Mouse (Mus musculus): ENCODE results near the gene Zfp143. TPM values are rescaled to one million over a fixed set of nuclear protein-coding genes. Genes with fewer than 3 reads are reported as not detected.

Zfp143 gene
- total and polyA plus RNA-seq, 2 experiments from 2014 or later, result 9.6 to 21.0 TPM

DNA sequence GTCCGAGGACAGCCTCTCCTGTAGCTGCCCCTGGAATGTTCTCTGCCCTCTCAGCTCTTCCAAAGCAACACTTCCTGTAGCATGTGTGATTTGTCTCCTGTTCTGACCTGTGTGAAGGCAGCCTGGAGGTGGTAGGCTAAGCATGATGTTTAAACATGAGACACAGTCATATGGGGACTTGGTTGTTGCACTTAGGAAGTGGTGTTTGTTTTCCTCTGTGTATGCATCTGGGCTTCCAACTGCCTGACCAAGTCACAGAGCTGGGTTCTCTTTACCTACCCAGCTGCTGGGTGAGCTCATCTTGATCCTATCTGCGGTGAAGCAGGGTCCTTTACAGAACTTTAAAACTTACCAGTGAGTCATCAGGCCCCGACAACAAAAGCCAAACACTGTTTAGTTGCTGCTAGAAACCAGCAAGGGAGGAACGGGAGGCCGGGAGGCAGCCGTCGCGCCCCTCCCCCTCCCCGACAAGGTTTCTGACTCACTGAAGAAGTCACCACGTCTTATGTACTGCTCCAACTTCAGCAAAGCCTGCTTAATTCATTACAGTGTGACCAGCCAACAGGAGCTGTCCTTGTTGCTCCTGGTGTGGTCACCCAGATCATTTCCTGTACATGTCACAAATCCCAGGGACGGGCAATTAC lies 48.1 kb downstream of the Zfp143 start:
- Histone ChIP-seq H3K9ac (replicated peaks; ENCODE audit: low read depth, low read length) (peak overlapping the region; percentile 24), H3K4me1 (ENCODE audit: control insufficient read depth, insufficient read depth) (peaks cover 20% of the 10 kb centered on the region), H3K9me3 (replicated peaks; ENCODE audit: control insufficient read depth, low read length) (no peaks in the 10 kb centered on the region), H3K36me3 (replicated peaks; ENCODE audit: control insufficient read depth, insufficient read depth, low read length) (no peaks in the 10 kb centered on the region), H3K4me2 (ENCODE audit: low read depth, low read length) (peak overlapping the region; percentile 32), H3K27ac (ENCODE audit: low read depth) (peak overlapping the region; percentile 86), H3K27me3 (ENCODE audit: control insufficient read depth, insufficient read depth, low read length) (no peaks in the 10 kb centered on the region), H3K4me3 (ENCODE audit: low read depth, low read length) (peak overlapping the region; percentile 5; the same call in 1 of the 2 replicates)
- 7% methylated on average over 11 of the region's 11 CpGs for WGBS
- TF ChIP-seq CTCF (IDR thresholded peaks at IDR 0.05; ENCODE audit: low read depth), result no peak
- no peak for TF ChIP-seq EP300 (IDR thresholded peaks at IDR 0.05; ENCODE audit: low read depth)
- DNase-seq (ENCODE audit: low spot score), result peak; percentile 76
- ATAC-seq (ENCODE audit: insufficient read depth, low read depth), result peak; percentile 82

DNA sequence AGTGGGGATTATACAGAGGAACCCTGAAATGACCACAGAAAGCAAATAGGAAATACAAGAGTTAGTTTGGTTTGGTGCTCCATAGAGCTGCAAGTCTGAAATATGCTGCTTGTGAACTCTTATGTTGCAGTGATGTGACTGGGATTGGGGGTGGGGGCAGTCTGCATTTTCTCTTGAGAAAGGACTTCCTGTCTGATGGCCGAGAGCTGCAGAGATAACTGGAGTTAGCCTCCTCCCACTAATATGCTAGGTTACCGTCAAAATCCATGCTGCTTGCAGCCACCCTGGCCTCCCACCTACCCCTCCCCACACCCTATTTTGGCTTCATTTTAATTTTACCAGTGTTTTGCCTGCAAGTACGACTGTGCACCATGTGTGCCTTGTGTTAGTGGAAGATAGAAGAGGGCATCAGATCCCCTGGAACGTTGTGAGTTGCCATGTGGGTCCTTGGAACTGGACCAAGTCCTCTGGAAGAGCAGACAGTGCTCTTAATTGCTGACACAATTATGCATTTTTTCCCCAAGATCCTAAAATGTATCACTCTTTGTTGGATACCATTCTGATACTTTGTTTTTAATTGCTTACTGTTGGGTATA lies 49.1 kb downstream of the Zfp143 start:
- no peaks in the 10 kb centered on the region for H3K9me3 ChIP-seq (replicated peaks; ENCODE audit: control insufficient read depth, low read length)
- H3K27ac ChIP-seq (ENCODE audit: low read depth), result peak overlapping the region; percentile 86
- no peaks in the 10 kb centered on the region for H3K27me3 ChIP-seq (ENCODE audit: control insufficient read depth, insufficient read depth, low read length)
- DNase-seq (ENCODE audit: low spot score), result no peak
- TF ChIP-seq CTCF (IDR thresholded peaks at IDR 0.05; ENCODE audit: low read depth), result no peak
- TF ChIP-seq EP300 (IDR thresholded peaks at IDR 0.05; ENCODE audit: low read depth), result no peak
- no peak for ATAC-seq (ENCODE audit: insufficient read depth, low read depth)
- H3K4me1 ChIP-seq (ENCODE audit: control insufficient read depth, insufficient read depth), result peaks cover 24% of the 10 kb centered on the region
- no peak overlapping the region for H3K9ac ChIP-seq (replicated peaks; ENCODE audit: low read depth, low read length)
- no peak overlapping the region for H3K4me3 ChIP-seq (ENCODE audit: low read depth, low read length)
- 15% methylated on average over 4 of the region's 4 CpGs for WGBS
- H3K4me2 ChIP-seq (ENCODE audit: low read depth, low read length), result no peak overlapping the region
- H3K36me3 ChIP-seq (replicated peaks; ENCODE audit: control insufficient read depth, insufficient read depth, low read length), result no peaks in the 10 kb centered on the region

DNA sequence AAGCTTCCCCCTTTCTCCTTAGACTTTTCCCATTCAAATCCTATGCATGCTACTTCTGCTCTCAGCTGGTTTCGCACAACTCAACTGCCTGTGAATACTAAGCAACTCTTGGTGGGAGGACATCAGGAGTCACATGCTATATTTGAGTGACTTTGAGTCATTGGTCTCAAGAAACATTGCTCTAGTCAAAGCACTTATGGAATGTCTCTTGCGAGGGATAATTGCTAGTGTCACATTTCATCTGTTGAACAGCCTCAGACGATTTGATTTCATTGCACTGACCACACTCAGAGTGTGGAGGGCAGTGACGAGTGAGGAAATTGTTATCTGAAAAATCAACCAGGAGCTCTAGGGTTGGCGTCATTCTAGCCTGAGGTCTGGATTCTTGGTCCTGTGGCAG lies 53.7 kb downstream of the Zfp143 start:
- DNase-seq (ENCODE audit: low spot score) (no peak), ATAC-seq (ENCODE audit: insufficient read depth, low read depth) (no peak)
- Histone ChIP-seq H3K27me3 (ENCODE audit: control insufficient read depth, insufficient read depth, low read length) (no peaks in the 10 kb centered on the region), H3K9ac (replicated peaks; ENCODE audit: low read depth, low read length) (no peak overlapping the region), H3K4me3 (ENCODE audit: low read depth, low read length) (no peak overlapping the region), H3K4me2 (ENCODE audit: low read depth, low read length) (no peak overlapping the region), H3K27ac (ENCODE audit: low read depth) (0 out of 2 replicates have a peak overlapping the region, but pooled peaks have one; percentile 6), H3K9me3 (replicated peaks; ENCODE audit: control insufficient read depth, low read length) (no peaks in the 10 kb centered on the region), H3K4me1 (ENCODE audit: control insufficient read depth, insufficient read depth) (peaks cover 25% of the 10 kb centered on the region), H3K36me3 (replicated peaks; ENCODE audit: control insufficient read depth, insufficient read depth, low read length) (no peaks in the 10 kb centered on the region)
- WGBS, result 27% methylated on average over 5 of the region's 5 CpGs
- TF ChIP-seq CTCF (IDR thresholded peaks at IDR 0.05; ENCODE audit: low read depth) (no peak), EP300 (IDR thresholded peaks at IDR 0.05; ENCODE audit: low read depth) (no peak)

DNA sequence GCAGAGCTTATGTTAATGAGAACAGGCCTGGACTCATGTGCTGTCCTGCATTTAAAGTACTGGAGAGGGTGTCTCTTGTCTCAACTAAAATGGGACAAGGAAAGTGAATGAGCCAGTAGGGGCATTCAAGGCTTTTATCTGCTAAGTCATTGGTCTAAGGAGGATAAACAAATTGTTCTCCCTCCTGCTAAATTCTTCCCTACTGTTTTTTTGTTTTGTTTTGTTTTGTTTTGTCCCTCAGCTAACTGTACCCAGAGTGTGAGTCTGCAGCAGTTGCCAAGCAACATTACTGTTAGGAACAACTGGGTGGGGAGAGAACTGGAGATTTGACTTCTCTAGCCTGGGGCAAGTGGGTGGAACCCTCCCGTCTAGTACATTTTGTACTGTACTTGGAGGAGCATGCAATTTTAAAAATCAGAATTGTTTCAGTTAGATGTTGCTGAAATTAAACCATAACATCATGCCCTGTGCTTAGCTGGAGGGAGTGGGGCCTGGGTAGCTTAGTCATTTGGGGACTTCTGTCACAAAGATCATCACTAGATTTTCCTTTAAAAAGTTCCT lies 55.8 kb downstream of the Zfp143 start:
- Histone ChIP-seq H3K27ac (ENCODE audit: low read depth) (peak overlapping the region; percentile 88), H3K9ac (replicated peaks; ENCODE audit: low read depth, low read length) (no peak overlapping the region), H3K4me2 (ENCODE audit: low read depth, low read length) (no peak overlapping the region), H3K4me1 (ENCODE audit: control insufficient read depth, insufficient read depth) (peaks cover 18% of the 10 kb centered on the region), H3K36me3 (replicated peaks; ENCODE audit: control insufficient read depth, insufficient read depth, low read length) (no peaks in the 10 kb centered on the region), H3K4me3 (ENCODE audit: low read depth, low read length) (no peak overlapping the region), H3K27me3 (ENCODE audit: control insufficient read depth, insufficient read depth, low read length) (no peaks in the 10 kb centered on the region), H3K9me3 (replicated peaks; ENCODE audit: control insufficient read depth, low read length) (no peaks in the 10 kb centered on the region)
- peak; percentile 84 for DNase-seq (ENCODE audit: low spot score)
- ATAC-seq (ENCODE audit: insufficient read depth, low read depth), result peak; percentile 19; the same call in 1 of the 2 replicates
- 24% methylated on average over 1 of the region's 1 CpGs for WGBS
- TF ChIP-seq CTCF (IDR thresholded peaks at IDR 0.05; ENCODE audit: low read depth), result no peak
- no peak for TF ChIP-seq EP300 (IDR thresholded peaks at IDR 0.05; ENCODE audit: low read depth)

DNA sequence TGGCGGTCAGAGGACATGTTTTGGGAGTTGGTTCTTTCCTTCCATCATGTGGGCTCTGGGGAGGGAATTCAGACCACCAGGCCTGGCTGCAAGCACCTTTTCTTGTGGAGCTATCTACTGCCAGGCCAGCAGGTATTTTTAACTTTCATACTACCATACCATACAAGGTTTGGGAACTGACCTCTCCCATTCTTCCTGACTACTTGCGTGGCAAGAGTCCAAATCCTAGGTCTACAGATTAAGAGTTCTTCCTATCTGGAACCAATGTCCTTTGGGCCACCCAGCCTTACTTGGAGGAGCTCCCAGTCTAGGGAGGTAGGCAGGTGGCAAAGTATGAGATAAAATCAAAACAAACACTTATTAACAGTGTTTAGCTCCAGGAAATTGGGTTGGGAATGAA lies 57.4 kb downstream of the Zfp143 start:
- peaks cover 18% of the 10 kb centered on the region for H3K4me1 ChIP-seq (ENCODE audit: control insufficient read depth, insufficient read depth)
- 35% methylated on average over 2 of the region's 2 CpGs for WGBS
- ATAC-seq (ENCODE audit: insufficient read depth, low read depth), result no peak
- TF ChIP-seq EP300 (IDR thresholded peaks at IDR 0.05; ENCODE audit: low read depth) (0 out of 2 replicates have a peak, but pooled peaks have one; percentile 48), CTCF (IDR thresholded peaks at IDR 0.05; ENCODE audit: low read depth) (no peak)
- no peak overlapping the region for H3K4me2 ChIP-seq (ENCODE audit: low read depth, low read length)
- no peaks in the 10 kb centered on the region for H3K36me3 ChIP-seq (replicated peaks; ENCODE audit: control insufficient read depth, insufficient read depth, low read length)
- H3K9ac ChIP-seq (replicated peaks; ENCODE audit: low read depth, low read length), result no peak overlapping the region
- peak overlapping the region; percentile 88 for H3K27ac ChIP-seq (ENCODE audit: low read depth)
- no peak for DNase-seq (ENCODE audit: low spot score)
- H3K4me3 ChIP-seq (ENCODE audit: low read depth, low read length), result no peak overlapping the region
- no peaks in the 10 kb centered on the region for H3K9me3 ChIP-seq (replicated peaks; ENCODE audit: control insufficient read depth, low read length)
- no peaks in the 10 kb centered on the region for H3K27me3 ChIP-seq (ENCODE audit: control insufficient read depth, insufficient read depth, low read length)

Data from heart, postnatal 0 days (tissue).